Mouse (Mus musculus) gastrocnemius, postnatal 36 days (tissue): ENCODE results near the gene Olfr1158. TPM values are rescaled to one million over a fixed set of nuclear protein-coding genes. Genes with fewer than 3 reads are reported as not detected.
"Not testable (repeated sequence)": the region's sequence is repeated elsewhere in the genome, so short reads cannot be mapped to it uniquely, and the experiment has no call there.

Experiments used
- DNase-seq, 2 experiments: peaks; one replicate each; pipeline ENCODE4 v3.0.0; 2022
- intact Hi-C: fragments of 180-260 bp; cut with DNase I; formaldehyde crosslinking; loops from one replicate; pipeline ENCODE4 v1.15.1; 2025
- long read RNA-seq, 2 experiments: library from polyadenylated mRNA; stranded (forward); transcript quantifications; one replicate each; pipeline ENCODE4 v2.0.0; 2021
- total RNA-seq, 2 experiments: library from RNA; stranded (reverse); gene quantifications; 2 replicates each; pipeline ENCODE4 v1.2.3; 2021

The Olfr1158 gene
- not detected for total RNA-seq
- long read RNA-seq, experiment 1: 0 reads
- long read RNA-seq, experiment 2: 0 reads

DNA sequence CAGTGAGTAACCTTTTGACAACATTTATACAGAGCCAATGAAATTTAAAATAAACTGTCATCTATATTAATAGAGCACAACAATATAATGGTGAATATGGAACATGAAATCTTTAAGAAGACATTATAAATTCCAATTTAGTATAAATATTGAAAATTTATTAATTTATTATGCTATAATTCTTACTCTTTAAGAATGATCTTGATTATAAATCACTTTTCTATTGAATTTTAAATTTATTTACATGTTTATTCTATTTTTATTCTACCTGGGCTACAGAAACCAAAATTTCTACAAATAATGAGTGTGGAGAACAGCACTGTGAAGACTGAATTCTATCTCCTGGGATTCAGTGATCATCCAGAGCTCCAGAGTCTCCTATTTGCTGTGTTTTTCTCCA, at the start of gene Olfr1158:
Gene Olfr1158 (plus strand): TSS at position 301 of the 400 bp plus-strand sequence.
- intact Hi-C loops: no loop called here

DNA sequence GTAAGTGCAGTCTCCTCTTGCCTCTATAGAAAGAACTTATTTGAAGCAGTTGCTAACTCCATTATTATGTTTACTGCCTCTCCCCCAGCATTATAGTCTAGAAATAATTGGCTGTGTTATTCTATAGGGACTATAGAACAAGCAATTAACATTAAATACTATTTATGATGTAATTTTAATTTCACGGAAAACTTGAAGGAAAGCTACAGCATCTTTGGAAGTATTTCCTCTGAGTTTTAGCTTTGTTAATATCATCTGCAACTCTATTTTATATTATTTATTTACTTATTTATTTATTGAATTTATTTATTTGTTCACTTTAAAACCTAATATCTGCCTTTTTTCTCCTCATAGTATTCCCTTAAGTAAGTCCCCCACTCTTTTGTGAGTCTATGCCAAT, 44.9 kb upstream of the Olfr1158 start, which contains the start of gene Olfr1155:
Gene Olfr1155 (minus strand): TSS at position 101 of the 400 bp plus-strand sequence.
- DNase-seq: no peak
- intact Hi-C loops: no loop called here

More for the DNA sequence above, at the start of gene Olfr1158:
- no peak for DNase-seq

DNA sequence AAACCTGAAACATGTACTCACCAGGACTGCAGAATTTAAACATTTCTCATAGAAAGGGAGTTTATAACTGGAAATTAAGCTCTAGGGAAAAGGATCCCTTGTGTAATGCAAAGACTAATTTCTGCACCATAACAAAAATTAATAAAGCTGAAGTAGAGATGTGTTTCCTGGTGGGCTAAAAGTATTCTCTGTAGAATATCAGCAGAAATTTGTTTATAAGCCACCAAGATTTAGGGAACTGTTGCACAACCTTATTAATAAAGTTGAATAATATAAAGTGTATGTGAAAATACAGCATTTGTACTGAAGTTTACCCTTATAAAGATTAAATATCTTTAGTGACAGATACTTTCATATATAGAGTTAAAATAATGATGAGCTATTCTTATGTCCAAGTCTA, 36.9 kb upstream of the Olfr1158 start, which contains the start of gene Olfr1156:
Gene Olfr1156 (minus strand): TSS at position 101 of the 400 bp plus-strand sequence.
- intact Hi-C loops: no loop called here
- no peak for DNase-seq

DNA sequence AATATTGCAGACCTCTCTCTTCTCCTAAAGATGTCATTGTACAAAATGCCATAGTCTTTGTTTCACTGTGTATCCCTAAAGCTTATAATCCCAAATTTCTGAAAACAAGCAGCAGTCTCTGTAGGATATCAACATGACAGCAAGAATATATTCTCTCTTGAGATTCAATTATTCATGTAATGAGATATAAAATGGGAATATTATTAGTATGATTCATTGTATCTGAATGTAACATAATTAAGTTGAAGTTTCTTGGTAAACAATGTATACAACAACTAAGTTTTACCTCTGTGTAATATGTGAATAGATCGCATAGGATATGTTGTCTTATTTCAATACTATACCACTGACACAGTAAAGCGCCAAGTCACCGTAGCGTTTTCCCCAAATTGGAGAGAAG, 21.7 kb upstream of the Olfr1158 start, which contains the start of gene Olfr1157:
Gene Olfr1157 (minus strand): TSS at position 101 of the 400 bp plus-strand sequence.
- DNase-seq: no peak
- intact Hi-C loops: no loop called here

DNA sequence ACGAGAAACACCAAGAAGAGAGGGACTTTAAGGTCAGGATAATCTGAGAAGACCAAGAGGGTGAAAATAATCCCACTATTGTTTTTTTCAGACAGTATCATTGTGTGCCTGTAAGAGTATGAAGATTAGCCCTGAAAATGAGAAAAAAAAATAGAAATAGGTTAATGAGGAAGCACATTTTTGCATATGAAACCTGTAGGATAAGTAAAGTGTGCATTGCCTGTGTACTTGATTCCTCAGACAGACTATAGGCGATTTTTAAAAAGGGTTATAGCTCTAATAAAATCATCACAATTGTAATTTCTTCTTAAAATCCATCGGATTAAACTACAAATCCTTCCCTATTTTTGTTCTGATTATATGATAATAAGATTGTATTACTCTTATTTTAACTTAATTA, 15.3 kb upstream of the Olfr1158 start, which contains the start of gene Olfr74:
Gene Olfr74 (minus strand): TSS at position 101 of the 400 bp plus-strand sequence.
- no peak for DNase-seq
- intact Hi-C loops: no loop called here

DNA sequence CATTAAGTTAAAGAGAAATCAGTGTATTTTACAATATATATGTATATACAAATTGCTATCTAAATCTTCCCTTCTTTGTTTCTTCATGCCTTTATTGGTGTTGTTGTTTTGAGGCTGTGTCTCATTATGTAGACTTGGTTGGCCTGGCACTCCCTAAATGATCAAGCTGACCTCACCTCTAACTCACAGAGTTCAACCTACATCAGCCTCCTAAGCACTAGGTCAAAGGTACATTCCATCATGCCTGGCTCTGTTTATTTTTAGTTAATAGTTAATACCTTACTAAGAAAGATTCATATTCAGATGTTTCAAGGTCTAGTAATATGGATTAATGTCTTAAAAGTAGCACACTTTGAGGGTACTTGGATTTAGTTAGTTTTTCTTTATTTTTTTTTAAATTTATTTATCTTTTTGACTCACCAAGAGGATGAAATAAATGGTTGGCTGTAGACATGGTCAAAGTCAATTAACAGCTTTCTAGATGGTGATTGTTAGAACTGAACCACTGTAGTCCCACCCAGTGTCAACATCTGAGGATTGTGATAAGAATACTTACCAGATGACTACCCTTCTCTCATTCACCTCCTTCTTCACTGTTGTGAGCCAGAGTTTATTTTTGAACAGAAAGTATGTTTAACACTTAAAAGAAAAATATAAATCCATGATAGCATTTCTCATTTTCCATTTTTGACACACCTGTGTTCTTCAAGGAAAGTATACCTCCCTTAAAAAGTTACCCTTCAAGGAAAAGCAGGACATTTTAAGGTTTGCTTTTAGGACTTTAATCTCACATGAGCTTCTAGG, 17.8 kb downstream of the Olfr1158 start, which contains the start of gene Olfr1160:
Gene Olfr1160 (minus strand): TSS at position 754 of the 804 bp plus-strand sequence.
- no peak for DNase-seq
- intact Hi-C loops: no loop called here

DNA sequence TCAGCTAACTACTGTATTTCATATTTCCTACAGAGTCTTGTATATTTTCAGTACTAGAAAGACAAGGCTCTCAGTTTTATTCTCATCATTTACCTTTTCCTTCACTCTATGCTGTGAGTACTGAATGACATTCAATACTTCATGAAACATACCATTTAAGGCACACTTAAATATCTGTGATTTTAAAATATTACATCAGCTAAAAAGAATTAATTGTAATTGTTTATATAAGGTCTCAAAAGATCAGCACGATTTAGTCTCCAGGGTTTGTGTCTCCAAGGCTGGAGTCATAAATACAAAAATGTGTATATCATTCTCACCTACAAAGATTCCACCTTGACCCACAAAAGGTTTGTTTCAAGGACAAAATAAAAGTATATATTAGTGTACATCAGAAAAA, 32.6 kb downstream of the Olfr1158 start, which contains the start of gene Olfr1161:
Gene Olfr1161 (plus strand): TSS at position 301 of the 400 bp plus-strand sequence.
- intact Hi-C loops, DNase-seq: not testable (repeated sequence)

DNA sequence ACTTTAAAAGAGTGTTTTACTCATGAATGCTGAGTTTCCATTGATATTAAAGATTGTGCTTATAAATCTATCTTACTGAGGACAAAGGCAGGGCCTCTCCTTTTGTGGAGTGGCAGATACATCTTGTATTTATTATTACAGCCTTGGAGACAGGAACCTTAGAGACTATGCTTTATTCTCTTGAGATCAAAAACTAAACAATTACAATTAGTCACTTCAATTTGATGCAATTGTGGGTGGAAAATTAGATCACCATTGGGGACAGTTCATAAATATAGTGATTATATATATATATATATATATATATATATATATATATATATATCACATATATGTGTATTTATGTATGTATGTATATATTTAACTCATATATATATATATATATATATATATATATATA, 47.7 kb downstream of the Olfr1158 start, which contains the start of gene Olfr73:
Gene Olfr73 (minus strand): TSS at position 101 of the 400 bp plus-strand sequence.
- intact Hi-C loops: no loop called here

More for the DNA sequence above, 47.7 kb downstream of the Olfr1158 start, which contains the start of gene Olfr73:
- DNase-seq: no peak

Other genes with a start within 250 kb of the Olfr1158 start
- gene Olfr1140, start 246.4 kb upstream of the Olfr1158 start, total RNA-seq: not detected
- not detected for gene Olfr1141, start 236.1 kb upstream of the Olfr1158 start, total RNA-seq
- gene Olfr152, start 210.6 kb upstream of the Olfr1158 start, total RNA-seq: not detected
- gene Olfr1143, start 189.5 kb upstream of the Olfr1158 start, total RNA-seq: not detected
- not detected for gene Olfr1145, start 180.3 kb upstream of the Olfr1158 start, total RNA-seq
- gene Olfr1148, start 159.6 kb upstream of the Olfr1158 start, total RNA-seq: not detected
- gene Olfr1150-ps1, start 146.1 kb upstream of the Olfr1158 start, total RNA-seq: not detected
- not detected for gene Olfr1151, start 134.3 kb upstream of the Olfr1158 start, total RNA-seq
- not detected for gene Olfr1152, start 123.6 kb upstream of the Olfr1158 start, total RNA-seq
- not detected for gene Olfr1153, start 95.2 kb upstream of the Olfr1158 start, total RNA-seq
- not detected for gene Olfr1154, start 84.9 kb upstream of the Olfr1158 start, total RNA-seq
- not detected for gene Olfr1155, start 45.0 kb upstream of the Olfr1158 start, total RNA-seq
- not detected for gene Olfr1156, start 37.0 kb upstream of the Olfr1158 start, total RNA-seq
- gene Olfr1157, start 21.8 kb upstream of the Olfr1158 start, total RNA-seq: not detected
- gene Olfr74, start 15.4 kb upstream of the Olfr1158 start, total RNA-seq: not detected
- gene Olfr1160, start 18.2 kb downstream of the Olfr1158 start, total RNA-seq: not detected
- not detected for gene Olfr1161, start 32.7 kb downstream of the Olfr1158 start, total RNA-seq
- not detected for gene Olfr73, start 47.6 kb downstream of the Olfr1158 start, total RNA-seq
- gene Olfr1162, start 61.0 kb downstream of the Olfr1158 start, total RNA-seq: not detected
- gene Olfr1163, start 81.7 kb downstream of the Olfr1158 start, total RNA-seq: not detected
- gene Olfr1164, start 103.9 kb downstream of the Olfr1158 start, total RNA-seq: not detected
- gene Olfr1166, start 138.2 kb downstream of the Olfr1158 start, total RNA-seq: not detected
- gene Olfr1167, start 165.1 kb downstream of the Olfr1158 start, total RNA-seq: not detected
- not detected for gene Olfr1168, start 191.8 kb downstream of the Olfr1158 start, total RNA-seq
- gene Olfr1170, start 238.2 kb downstream of the Olfr1158 start, total RNA-seq: not detected